Mouse (Mus musculus) cerebellum, adult 2 months (tissue): ENCODE measurements around the gene Rpl27.

ENCODE experiments used
- CTCF ChIP-seq: fragments of 200-500 bp; IDR thresholded peaks from 2 replicates; pipeline ENCODE4 v1.5.1; 2011; ENCODE audit warnings: low read depth, mild to moderate bottlenecking, control low read depth, low read length, moderate library complexity, borderline replicate concordance; ENCODE audit not compliant: insufficient read depth
- POLR2A ChIP-seq: fragments of 200-500 bp; IDR thresholded peaks from 2 replicates; pipeline ENCODE4 v1.6.1; 2011; ENCODE audit warnings: low read length, control low read depth, borderline replicate concordance; ENCODE audit not compliant: insufficient read depth

DNA sequence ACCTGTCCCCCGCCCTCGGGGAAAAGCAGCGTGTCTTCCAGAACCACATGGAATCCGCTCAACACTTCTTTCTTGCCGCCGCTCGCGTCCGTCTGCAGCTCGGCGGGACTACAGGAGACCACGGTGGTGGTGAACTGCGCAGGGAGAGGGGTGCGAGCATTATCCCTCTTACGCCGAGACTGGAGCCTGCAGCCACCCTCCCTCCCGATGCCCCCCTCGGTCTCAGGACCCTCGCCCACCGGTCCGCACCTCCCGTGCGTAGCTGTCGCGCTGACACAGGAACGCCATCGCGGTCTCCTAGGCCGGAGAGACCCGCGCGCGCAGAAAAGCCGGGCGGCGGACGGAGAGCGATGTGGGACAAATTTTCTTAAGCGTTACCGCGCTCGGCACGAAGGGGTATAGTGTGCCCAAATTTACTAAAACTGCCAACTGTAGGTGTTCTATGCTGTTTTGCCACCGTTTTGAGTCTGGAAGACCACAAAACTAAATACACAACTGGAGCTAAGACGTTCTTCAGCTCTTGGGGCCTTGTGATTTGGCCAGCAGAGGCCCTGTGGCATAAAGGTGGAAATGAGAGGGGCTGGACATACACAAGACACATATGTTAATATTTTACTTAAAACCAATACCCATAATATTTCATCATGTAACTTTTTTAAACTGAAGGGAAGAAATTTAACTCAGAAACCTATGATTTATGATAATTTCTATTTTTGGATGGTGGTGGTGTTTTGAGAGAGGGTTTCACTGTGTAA lies 24.8 kb upstream of the Rpl27 start, which contains the start of gene Aarsd1:
- TF ChIP-seq POLR2A: peak; percentile 77
- TF ChIP-seq CTCF: no peak
